Mouse (Mus musculus): ENCODE results near the gene Ranbp6.

The Ranbp6 gene

GRCm38 (mm10) chr19:29812581-29813460 lies at the start of gene Ranbp6:
Gene Ranbp6, minus strand, starts transcription at chr19:29812974.
- peak; percentile 77 for DNase-seq (ENCODE audit: low read depth, low spot score)

- no peak for DNase-seq (ENCODE audit: low read depth, low spot score)
Measured at GRCm38 (mm10) chr19:29860816-29861215, 48.0 kb upstream of the Ranbp6 start.

- no peak for DNase-seq (ENCODE audit: low read depth, low spot score)
Measured at GRCm38 (mm10) chr19:29857267-29857666, 44.5 kb upstream of the Ranbp6 start.

GRCm38 (mm10) chr19:29853711-29854110 lies 40.9 kb upstream of the Ranbp6 start:
- DNase-seq (ENCODE audit: low read depth, low spot score) = no peak

GRCm38 (mm10) chr19:29851036-29851690 lies 38.4 kb upstream of the Ranbp6 start:
- DNase-seq (ENCODE audit: low read depth, low spot score) = peak; percentile 18

GRCm38 (mm10) chr19:29849924-29850551 lies 37.3 kb upstream of the Ranbp6 start:
- DNase-seq (ENCODE audit: low read depth, low spot score) = no peak

GRCm38 (mm10) chr19:29844036-29844661 lies 31.4 kb upstream of the Ranbp6 start:
- DNase-seq (ENCODE audit: low read depth, low spot score) = no peak

- no peak for DNase-seq (ENCODE audit: low read depth, low spot score)
Measured at GRCm38 (mm10) chr19:29843641-29844035, 30.9 kb upstream of the Ranbp6 start.

- no peak for DNase-seq (ENCODE audit: low read depth, low spot score)
Measured at GRCm38 (mm10) chr19:29842973-29843372, 30.2 kb upstream of the Ranbp6 start.

- no peak for DNase-seq (ENCODE audit: low read depth, low spot score)
Measured at GRCm38 (mm10) chr19:29840642-29841041, 27.9 kb upstream of the Ranbp6 start.

- DNase-seq (ENCODE audit: low read depth, low spot score) = no peak
Measured at GRCm38 (mm10) chr19:29838636-29839135, 25.9 kb upstream of the Ranbp6 start.

- DNase-seq (ENCODE audit: low read depth, low spot score) = no peak
Measured at GRCm38 (mm10) chr19:29838171-29838570, 25.4 kb upstream of the Ranbp6 start.

- no peak for DNase-seq (ENCODE audit: low read depth, low spot score)
Measured at GRCm38 (mm10) chr19:29835364-29836034, 22.7 kb upstream of the Ranbp6 start.

GRCm38 (mm10) chr19:29830911-29831310 lies 18.1 kb upstream of the Ranbp6 start:
- no peak for DNase-seq (ENCODE audit: low read depth, low spot score)

- DNase-seq (ENCODE audit: low read depth, low spot score) = no peak
Measured at GRCm38 (mm10) chr19:29828558-29828957, 15.8 kb upstream of the Ranbp6 start.

- no peak for DNase-seq (ENCODE audit: low read depth, low spot score)
Measured at GRCm38 (mm10) chr19:29826686-29827085, 13.9 kb upstream of the Ranbp6 start.

- no peak for DNase-seq (ENCODE audit: low read depth, low spot score)
Measured at GRCm38 (mm10) chr19:29825003-29825402, 12.2 kb upstream of the Ranbp6 start.

GRCm38 (mm10) chr19:29824034-29824700 lies 11.4 kb upstream of the Ranbp6 start:
- no peak for DNase-seq (ENCODE audit: low read depth, low spot score)

- DNase-seq (ENCODE audit: low read depth, low spot score) = no peak
Measured at GRCm38 (mm10) chr19:29823456-29824010, 10.8 kb upstream of the Ranbp6 start.

- DNase-seq (ENCODE audit: low read depth, low spot score) = peak; percentile 41
Measured at GRCm38 (mm10) chr19:29820966-29821365, 8.2 kb upstream of the Ranbp6 start.
